Mouse (Mus musculus) liver, embryonic 15.5 days (tissue): ENCODE results near the gene Dcaf6. TPM values are rescaled to one million over a fixed set of nuclear protein-coding genes. Genes with fewer than 3 reads are reported as not detected.

Experiments used
- ATAC-seq: fragments of 200-750 bp; cut with Nextera tagmentation; 2 replicates; pipeline ENCODE4 v1.8.0; 2017; ENCODE audit warnings: moderate number of reproducible peaks, mild to moderate bottlenecking, moderate library complexity; ENCODE audit not compliant: insufficient read depth
- H3K27ac ChIP-seq: fragments of 300-500 bp; sonication (generic); replicated peaks from 2 replicates; pipeline ENCODE4 v1.5.1; 2015; ENCODE audit warnings: mild to moderate bottlenecking, inconsistent platforms
- H3K27me3 ChIP-seq: fragments of 300-500 bp; sonication (generic); 2 replicates; pipeline ENCODE4 v1.6.1; 2015; ENCODE audit warnings: mild to moderate bottlenecking, inconsistent platforms
- H3K36me3 ChIP-seq: fragments of 300-500 bp; sonication (generic); replicated peaks from 2 replicates; pipeline ENCODE4 v1.6.1; 2015; ENCODE audit warnings: moderate library complexity, mild to moderate bottlenecking, inconsistent platforms
- H3K4me1 ChIP-seq: fragments of 300-500 bp; sonication (generic); replicated peaks from 2 replicates; pipeline ENCODE4 v1.6.1; 2015; ENCODE audit warnings: inconsistent platforms
- H3K4me2 ChIP-seq: fragments of 300-500 bp; sonication (generic); 2 replicates; pipeline ENCODE4 v1.6.1; 2015; ENCODE audit warnings: moderate library complexity, mild to moderate bottlenecking, inconsistent platforms
- H3K4me3 ChIP-seq: fragments of 300-500 bp; sonication (generic); replicated peaks from 2 replicates; pipeline ENCODE4 v1.5.1; 2015; ENCODE audit warnings: mild to moderate bottlenecking, inconsistent platforms
- H3K9ac ChIP-seq: fragments of 300-500 bp; sonication (generic); 2 replicates; pipeline ENCODE4 v1.6.1; 2015; ENCODE audit warnings: moderate library complexity, mild to moderate bottlenecking, inconsistent platforms
- H3K9me3 ChIP-seq: fragments of 300-500 bp; sonication (generic); replicated peaks from 2 replicates; pipeline ENCODE4 v1.6.1; 2016; ENCODE audit warnings: inconsistent platforms
- WGBS: fragments of 180-500 bp; shearing (Covaris S2); methylation state at CpG from one replicate; pipeline ENCODE4 v1.1.7; 2015; ENCODE audit warnings: mixed read lengths; ENCODE audit not compliant: insufficient replicate concordance; 5-methylcytosine and 5-hydroxymethylcytosine counted together
- polyA plus RNA-seq: library from polyadenylated mRNA; unstranded; fragments of >200 nt; fragmentation: Nextera tagmentation; extraction: Ambion mirVana; gene quantifications from 2 replicates; pipeline ENCODE4 v1.2.1, GENCODE M21; 2015

The Dcaf6 gene
- polyA plus RNA-seq, 1 experiment from 2014 or later: 15.5 TPM

DNA sequence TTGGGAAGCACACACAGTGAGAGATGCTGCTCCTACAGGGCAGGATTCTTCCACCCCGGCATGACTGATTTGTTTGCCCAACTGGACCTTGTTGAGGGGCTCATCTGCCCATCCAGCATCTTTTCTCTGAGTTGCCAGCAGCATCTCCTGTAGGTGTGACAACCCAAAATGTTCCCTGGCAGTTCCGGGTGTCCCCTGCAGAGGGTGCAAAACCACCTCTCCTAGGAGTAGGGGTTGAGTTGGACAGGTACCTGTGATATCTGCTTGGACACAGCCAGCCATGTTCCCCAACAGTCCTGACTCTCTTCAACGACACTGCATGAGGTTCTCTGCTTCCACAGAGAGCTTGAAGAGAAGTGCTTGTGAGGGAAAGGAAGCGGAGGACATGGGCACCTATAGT is 170.4 kb downstream of the Dcaf6 start:
- Histone ChIP-seq H3K36me3 (no peaks in the 10 kb centered on the region), H3K27me3 (peaks cover 4% of the 10 kb centered on the region), H3K9ac (no peak overlapping the region), H3K4me1 (no peaks in the 10 kb centered on the region), H3K4me3 (no peak overlapping the region), H3K9me3 (no peaks in the 10 kb centered on the region), H3K27ac (no peak overlapping the region), H3K4me2 (no peak overlapping the region)
- no peak for ATAC-seq
- WGBS: 57% methylated on average over 4 of the region's 4 CpGs

- H3K27ac ChIP-seq: no peak overlapping the region
- no peak overlapping the region for H3K4me2 ChIP-seq
- H3K27me3 ChIP-seq: peaks cover 15% of the 10 kb centered on the region
- no peak for ATAC-seq
- H3K4me1 ChIP-seq: no peaks in the 10 kb centered on the region
- H3K9ac ChIP-seq: no peak overlapping the region
- no peak overlapping the region for H3K4me3 ChIP-seq
- no peaks in the 10 kb centered on the region for H3K36me3 ChIP-seq
- no peaks in the 10 kb centered on the region for H3K9me3 ChIP-seq
- 59% methylated on average over 9 of the region's 9 CpGs for WGBS
Observed at GRCm38 (mm10) chr1:165288165-165288564, 172.1 kb downstream of the Dcaf6 start.

DNA sequence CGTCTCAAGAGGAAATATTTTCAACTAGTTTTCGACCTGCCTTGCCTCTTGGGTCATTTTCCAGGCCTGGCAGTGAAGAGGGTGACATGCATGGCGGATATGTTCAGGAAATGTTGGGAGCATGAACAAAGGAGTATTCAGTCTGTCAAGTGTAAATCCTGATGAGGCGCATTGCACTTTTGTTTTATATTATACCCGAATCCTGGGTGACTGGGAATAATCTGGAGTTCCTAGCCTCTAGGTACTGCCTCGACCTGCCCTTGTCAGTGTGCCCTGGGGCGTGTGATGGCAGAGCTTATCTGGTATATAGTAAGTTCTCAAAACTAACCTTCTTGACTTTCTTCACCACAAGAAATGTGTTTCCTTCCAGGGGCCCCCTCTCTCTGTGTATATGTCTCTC is 176.2 kb downstream of the Dcaf6 start:
- peaks cover 50% of the 10 kb centered on the region for H3K27me3 ChIP-seq
- ATAC-seq: no peak
- H3K9ac ChIP-seq: no peak overlapping the region
- no peaks in the 10 kb centered on the region for H3K9me3 ChIP-seq
- H3K4me3 ChIP-seq: no peak overlapping the region
- H3K4me2 ChIP-seq: no peak overlapping the region
- 47% methylated on average over 7 of the region's 7 CpGs for WGBS
- H3K36me3 ChIP-seq: no peaks in the 10 kb centered on the region
- H3K27ac ChIP-seq: no peak overlapping the region
- H3K4me1 ChIP-seq: peaks cover 8% of the 10 kb centered on the region; the same call in 1 of the 2 replicates

DNA sequence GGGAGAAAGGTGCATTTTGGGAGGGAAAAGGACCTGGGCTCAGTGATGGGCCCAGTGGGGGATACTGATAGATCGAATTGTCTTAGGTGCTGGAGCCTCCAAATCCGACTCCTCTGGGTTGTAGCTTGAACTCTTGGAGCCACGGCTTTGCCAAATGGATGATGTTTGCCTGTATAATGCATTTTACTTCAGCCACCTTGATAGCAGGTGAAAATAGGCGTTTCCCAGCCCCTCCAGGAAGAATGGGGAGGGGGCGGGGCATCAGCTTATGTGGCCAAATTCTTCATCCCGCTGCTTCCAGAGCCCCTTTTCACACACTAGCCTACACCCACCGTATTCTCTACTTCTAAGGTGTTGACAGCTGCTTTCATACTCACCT is 177.3 kb downstream of the Dcaf6 start:
- Histone ChIP-seq H3K36me3 (no peaks in the 10 kb centered on the region), H3K27me3 (peaks cover 54% of the 10 kb centered on the region), H3K4me2 (no peak overlapping the region), H3K9ac (no peak overlapping the region), H3K9me3 (no peaks in the 10 kb centered on the region), H3K4me1 (peaks cover 8% of the 10 kb centered on the region; the same call in 1 of the 2 replicates), H3K4me3 (no peak overlapping the region), H3K27ac (no peak overlapping the region)
- WGBS: 29% methylated on average over 7 of the region's 7 CpGs
- no peak for ATAC-seq

DNA sequence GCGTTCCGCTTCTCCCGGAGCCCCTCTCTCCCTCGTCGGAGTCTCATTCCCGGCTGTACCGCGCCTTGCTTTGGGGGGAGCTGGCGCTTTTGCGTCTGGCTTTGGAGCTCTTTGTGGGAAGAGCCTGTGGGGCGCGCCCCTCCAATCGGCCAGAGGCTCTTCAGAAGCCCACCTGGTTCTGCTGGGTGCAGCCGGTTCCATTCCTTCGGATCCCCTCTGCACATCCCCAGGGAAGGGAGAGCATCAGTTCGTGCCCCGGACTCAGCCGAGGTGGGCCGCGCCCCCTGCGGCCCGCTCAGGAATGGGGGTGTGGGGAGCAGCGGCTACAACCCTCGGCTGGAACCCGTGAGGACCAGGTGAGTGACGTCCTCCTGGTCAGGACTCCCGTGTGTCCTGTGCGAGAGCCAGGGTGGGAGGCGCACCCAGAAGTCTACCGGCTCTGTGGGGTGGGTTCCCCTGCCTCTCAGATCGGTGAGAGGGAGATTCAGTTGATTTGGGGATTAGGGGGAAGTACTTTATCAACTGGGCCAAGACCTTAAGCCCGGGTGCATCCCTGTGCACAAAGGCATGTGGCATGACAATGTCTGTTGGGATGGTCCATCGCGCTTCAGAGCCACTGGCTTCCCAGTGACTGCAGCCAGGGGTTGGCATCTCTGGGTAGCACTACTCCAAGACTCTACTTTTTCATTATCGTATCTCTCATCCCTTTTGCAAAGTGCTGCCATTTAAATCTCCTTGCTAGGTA is 177.9 kb downstream of the Dcaf6 start:
- ATAC-seq: no peak
- no peaks in the 10 kb centered on the region for H3K36me3 ChIP-seq
- WGBS: 2% methylated on average over 35 of the region's 35 CpGs
- H3K9me3 ChIP-seq: no peaks in the 10 kb centered on the region
- no peak overlapping the region for H3K9ac ChIP-seq
- peaks cover 8% of the 10 kb centered on the region; the same call in 1 of the 2 replicates for H3K4me1 ChIP-seq
- H3K4me3 ChIP-seq: peak overlapping the region; percentile 54
- no peak overlapping the region for H3K27ac ChIP-seq
- H3K4me2 ChIP-seq: peak overlapping the region; percentile 73
- peaks cover 54% of the 10 kb centered on the region for H3K27me3 ChIP-seq

GRCm38 (mm10) chr1:165281351-165282221 is 178.7 kb downstream of the Dcaf6 start:
- H3K9ac ChIP-seq: no peak overlapping the region
- H3K4me2 ChIP-seq: peak overlapping the region; percentile 73
- no peaks in the 10 kb centered on the region for H3K9me3 ChIP-seq
- no peak overlapping the region for H3K27ac ChIP-seq
- 2% methylated on average over 65 of the region's 71 CpGs for WGBS
- peaks cover 54% of the 10 kb centered on the region for H3K27me3 ChIP-seq
- H3K4me3 ChIP-seq: peak overlapping the region; percentile 54
- peaks cover 8% of the 10 kb centered on the region; the same call in 1 of the 2 replicates for H3K4me1 ChIP-seq
- no peaks in the 10 kb centered on the region for H3K36me3 ChIP-seq
- ATAC-seq: no peak

- Histone ChIP-seq H3K27ac (no peak overlapping the region), H3K4me3 (no peak overlapping the region), H3K9me3 (no peaks in the 10 kb centered on the region), H3K4me2 (no peak overlapping the region), H3K27me3 (peaks cover 54% of the 10 kb centered on the region), H3K9ac (no peak overlapping the region), H3K4me1 (peaks cover 8% of the 10 kb centered on the region; the same call in 1 of the 2 replicates), H3K36me3 (no peaks in the 10 kb centered on the region)
- no peak for ATAC-seq
- WGBS: 58% methylated on average over 10 of the region's 10 CpGs
Observed at GRCm38 (mm10) chr1:165280741-165281140, 179.5 kb downstream of the Dcaf6 start.

Other genes starting within 250 kb of the Dcaf6 start
- 36.5 and 38.1 TPM in 2 replicates for gene Tiprl, start 223.5 kb downstream of the Dcaf6 start, polyA plus RNA-seq
- gene Gpr161, start 164.7 kb downstream of the Dcaf6 start, polyA plus RNA-seq: 0.05 TPM in 2 replicates
- gene Mpc2, start 162 bp upstream of the Dcaf6 start, polyA plus RNA-seq: 245 and 270 TPM in 2 replicates
- 0.08 and 0.10 TPM in 2 replicates for gene Adcy10, start 24.7 kb upstream of the Dcaf6 start, polyA plus RNA-seq
- gene Mpzl1, start 174.1 kb upstream of the Dcaf6 start, polyA plus RNA-seq: 25.5 and 28.7 TPM in 2 replicates
- 11.5 and 12.0 TPM in 2 replicates for gene Rcsd1, start 249.3 kb upstream of the Dcaf6 start, polyA plus RNA-seq